Mouse (Mus musculus) kidney, postnatal 0 days (tissue): ENCODE measurements at regions not wholly inside any gene's neighbourhood (a gene's known extent, or its start where the extent isn't known, plus 50 kb on each side); places are given as distances from the start of the nearest gene placed in this dataset.

Source experiments
- ATAC-seq: fragments of 200-750 bp; cut with Nextera tagmentation; replicated peaks from 2 replicates; pipeline ENCODE4 v1.8.0; 2017; ENCODE audit warnings: low read depth, moderate number of reproducible peaks, moderate TSS enrichment, moderate library complexity; ENCODE audit not compliant: low FRiP score
- DNase-seq: peaks from one replicate; pipeline ENCODE4 v3.0.0-alpha.2; 2016; ENCODE audit warnings: low spot score
- H3K27ac ChIP-seq: fragments of 300-500 bp; sonication (generic); 2 replicates; pipeline ENCODE4 v1.5.1; 2014; ENCODE audit warnings: mild to moderate bottlenecking
- H3K27me3 ChIP-seq: fragments of 300-500 bp; sonication (generic); 2 replicates; pipeline ENCODE4 v1.6.1; 2014; ENCODE audit warnings: low read length, mixed read lengths; ENCODE audit not compliant: insufficient read depth
- H3K36me3 ChIP-seq: fragments of 300-500 bp; sonication (generic); 2 replicates; pipeline ENCODE4 v1.6.1; 2014; ENCODE audit warnings: low read length, mixed read lengths; ENCODE audit not compliant: insufficient read depth
- H3K4me1 ChIP-seq: fragments of 300-500 bp; sonication (generic); replicated peaks from 2 replicates; pipeline ENCODE4 v1.6.1; 2014; ENCODE audit warnings: antibody characterized with exemption, low read length, mixed read lengths; ENCODE audit not compliant: insufficient read depth
- H3K4me2 ChIP-seq: fragments of 300-500 bp; sonication (generic); 2 replicates; pipeline ENCODE4 v1.6.1; 2014; ENCODE audit warnings: mild to moderate bottlenecking, low read length, moderate library complexity, mixed read lengths
- H3K4me3 ChIP-seq: fragments of 300-500 bp; sonication (generic); replicated peaks from 2 replicates; pipeline ENCODE4 v1.5.1; 2014; ENCODE audit warnings: low read depth, low read length
- H3K9ac ChIP-seq: fragments of 300-500 bp; sonication (generic); 2 replicates; pipeline ENCODE4 v1.6.1; 2014; ENCODE audit warnings: low read depth, low read length
- H3K9me3 ChIP-seq: fragments of 300-500 bp; sonication (generic); replicated peaks from 2 replicates; pipeline ENCODE4 v1.6.1; 2016; ENCODE audit warnings: low read length, inconsistent platforms, mixed read lengths
- CTCF ChIP-seq: IDR thresholded peaks from 2 replicates; pipeline ENCODE4 v1.5.1; 2016; ENCODE audit warnings: antibody characterized with exemption, low read depth, mild to moderate bottlenecking, moderate library complexity
- WGBS: fragments of 180-500 bp; shearing (Covaris S2); extraction: QIAGEN DNeasy Blood & Tissue Kit; methylation state at CpG from one replicate; pipeline ENCODE4 v1.1.7; 2014; 5-methylcytosine and 5-hydroxymethylcytosine counted together

DNA sequence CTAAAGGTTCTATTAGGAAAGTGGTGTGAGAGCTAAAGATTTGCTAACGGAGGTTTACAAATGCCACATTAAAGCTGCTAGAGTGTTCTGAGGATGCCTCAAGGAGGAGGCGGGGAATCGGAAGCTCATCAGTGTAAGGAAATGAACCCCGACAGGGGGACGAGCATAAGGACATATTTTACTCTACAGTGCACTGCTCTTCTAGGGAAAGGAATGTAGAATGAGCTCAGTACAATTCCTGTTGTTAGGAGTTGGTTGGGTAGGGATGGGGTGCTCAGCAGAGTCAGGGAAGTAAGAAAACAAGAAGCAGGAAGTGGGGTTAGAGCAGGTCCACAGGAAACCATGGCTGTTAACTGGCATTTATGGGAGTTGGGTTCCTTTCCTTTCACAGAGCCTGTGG is 54.6 kb downstream of the Mex3b start:
- Histone ChIP-seq H3K9ac (no peak overlapping the region), H3K4me2 (no peak overlapping the region), H3K27me3 (no peaks in the 10 kb centered on the region), H3K27ac (no peak overlapping the region), H3K36me3 (no peaks in the 10 kb centered on the region), H3K4me1 (no peaks in the 10 kb centered on the region), H3K4me3 (no peak overlapping the region), H3K9me3 (no peaks in the 10 kb centered on the region)
- no peak for TF ChIP-seq CTCF
- ATAC-seq (no peak), DNase-seq (peak; percentile 86)
- WGBS = 45% methylated on average over 5 of the region's 5 CpGs

- Histone ChIP-seq H3K4me2 (no peak overlapping the region), H3K36me3 (no peaks in the 10 kb centered on the region), H3K4me3 (no peak overlapping the region), H3K27me3 (no peaks in the 10 kb centered on the region), H3K27ac (no peak overlapping the region), H3K9ac (no peak overlapping the region), H3K9me3 (no peaks in the 10 kb centered on the region), H3K4me1 (no peaks in the 10 kb centered on the region)
- no peak for TF ChIP-seq CTCF
- ATAC-seq = no peak
- WGBS = 72% methylated on average over 11 of the region's 11 CpGs
- peak; percentile 48 for DNase-seq
These were observed 56.3 kb downstream of the Mex3b start for GRCm38 (mm10) chr7:82923220-82924071.

GRCm38 (mm10) chr7:82924092-82924491 is 57.0 kb downstream of the Mex3b start:
- no peak overlapping the region for H3K9ac ChIP-seq
- no peaks in the 10 kb centered on the region for H3K27me3 ChIP-seq
- DNase-seq = no peak
- no peak for TF ChIP-seq CTCF
- no peak overlapping the region for H3K4me3 ChIP-seq
- no peak for ATAC-seq
- no peak overlapping the region for H3K27ac ChIP-seq
- H3K4me2 ChIP-seq = no peak overlapping the region
- no peaks in the 10 kb centered on the region for H3K4me1 ChIP-seq
- H3K9me3 ChIP-seq = no peaks in the 10 kb centered on the region
- H3K36me3 ChIP-seq = no peaks in the 10 kb centered on the region
- WGBS = 60% methylated on average over 3 of the region's 3 CpGs

DNA sequence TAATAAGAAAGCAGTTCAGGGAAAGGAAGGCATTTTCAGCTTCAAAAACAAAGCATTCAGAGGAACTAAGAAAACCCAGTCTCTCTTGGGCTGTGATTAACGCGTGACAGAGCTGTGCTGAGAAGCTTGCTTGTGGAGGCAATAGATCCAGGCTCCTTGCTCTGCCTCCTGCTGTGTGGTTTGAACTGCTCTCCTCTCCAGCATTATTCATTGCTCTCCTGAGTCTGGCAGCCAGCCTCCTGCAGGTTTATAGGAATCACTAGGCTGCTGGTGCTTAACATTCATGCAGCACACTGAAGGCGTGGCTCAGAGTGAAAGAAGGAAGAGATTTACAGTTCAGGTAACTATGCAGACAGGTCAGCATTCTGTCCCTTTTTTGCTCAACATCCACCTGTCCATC is 71.2 kb downstream of the Mex3b start:
- Histone ChIP-seq H3K9me3 (no peaks in the 10 kb centered on the region), H3K9ac (no peak overlapping the region), H3K4me1 (no peaks in the 10 kb centered on the region), H3K27me3 (no peaks in the 10 kb centered on the region), H3K4me3 (no peak overlapping the region), H3K27ac (no peak overlapping the region), H3K4me2 (no peak overlapping the region), H3K36me3 (no peaks in the 10 kb centered on the region)
- ATAC-seq (no peak), DNase-seq (no peak)
- TF ChIP-seq CTCF = no peak
- 51% methylated on average over 3 of the region's 3 CpGs for WGBS

- 94% methylated on average over 11 of the region's 11 CpGs for WGBS
- Histone ChIP-seq H3K27ac (no peak overlapping the region), H3K27me3 (no peaks in the 10 kb centered on the region), H3K4me1 (no peaks in the 10 kb centered on the region), H3K9ac (no peak overlapping the region), H3K9me3 (no peaks in the 10 kb centered on the region), H3K4me3 (no peak overlapping the region), H3K36me3 (no peaks in the 10 kb centered on the region), H3K4me2 (no peak overlapping the region)
- TF ChIP-seq CTCF = no peak
- no peak for ATAC-seq
- DNase-seq = no peak
These were observed 72.4 kb downstream of the Mex3b start for GRCm38 (mm10) chr7:82939536-82939935.

DNA sequence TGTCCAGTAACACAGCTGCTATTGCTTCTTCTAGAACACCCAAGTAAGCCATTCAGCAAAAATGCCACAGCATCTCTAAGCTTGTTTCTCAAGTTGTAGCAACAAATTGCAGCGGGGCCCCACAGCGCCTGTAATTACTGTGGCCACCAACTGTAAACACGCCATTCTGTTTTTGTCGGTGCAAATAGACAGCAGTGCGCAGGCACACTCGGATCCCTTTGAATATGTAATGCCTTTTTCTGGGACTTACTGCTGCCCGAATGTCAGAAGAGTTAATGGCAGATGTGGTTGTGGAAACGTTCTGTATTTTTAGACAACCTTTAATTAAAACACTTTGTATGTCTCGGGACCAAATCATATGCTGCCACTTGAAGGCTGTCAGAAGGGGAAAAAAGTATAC is 76.2 kb downstream of the Mex3b start:
- no peak overlapping the region for H3K9ac ChIP-seq
- no peak overlapping the region for H3K4me2 ChIP-seq
- 84% methylated on average over 9 of the region's 9 CpGs for WGBS
- no peaks in the 10 kb centered on the region for H3K9me3 ChIP-seq
- H3K27me3 ChIP-seq = no peaks in the 10 kb centered on the region
- DNase-seq = no peak
- H3K27ac ChIP-seq = no peak overlapping the region
- TF ChIP-seq CTCF = no peak
- ATAC-seq = no peak
- no peaks in the 10 kb centered on the region for H3K36me3 ChIP-seq
- H3K4me3 ChIP-seq = no peak overlapping the region
- no peaks in the 10 kb centered on the region for H3K4me1 ChIP-seq

DNA sequence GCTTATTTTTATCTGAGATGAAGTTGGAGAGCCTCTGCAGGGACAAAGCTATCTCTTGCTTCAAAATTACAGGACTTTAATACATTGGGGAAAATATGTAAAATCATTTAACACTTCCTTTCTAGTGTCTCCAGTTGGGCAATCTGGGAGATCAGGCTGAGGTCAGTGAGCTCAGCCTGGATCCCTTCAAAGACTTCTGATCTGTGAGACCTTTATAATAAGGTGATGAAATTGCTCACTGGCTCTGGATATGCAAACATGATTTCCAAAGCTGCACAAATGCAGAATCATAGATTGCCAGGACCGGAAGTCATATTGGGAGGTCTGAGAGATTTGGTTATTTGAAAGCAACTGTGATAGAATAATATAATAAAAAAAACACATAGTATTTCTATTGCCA is 76.7 kb downstream of the Mex3b start:
- H3K27ac ChIP-seq = no peak overlapping the region
- ATAC-seq = no peak
- H3K4me3 ChIP-seq = no peak overlapping the region
- no peak for TF ChIP-seq CTCF
- no peaks in the 10 kb centered on the region for H3K4me1 ChIP-seq
- H3K36me3 ChIP-seq = no peaks in the 10 kb centered on the region
- H3K9ac ChIP-seq = no peak overlapping the region
- WGBS = 93% methylated on average over 1 of the region's 1 CpGs
- DNase-seq = no peak
- no peaks in the 10 kb centered on the region for H3K9me3 ChIP-seq
- no peak overlapping the region for H3K4me2 ChIP-seq
- H3K27me3 ChIP-seq = no peaks in the 10 kb centered on the region
